13 mouse cellular contexts compared by ENCODE assay signal in the genomic region with DNA sequence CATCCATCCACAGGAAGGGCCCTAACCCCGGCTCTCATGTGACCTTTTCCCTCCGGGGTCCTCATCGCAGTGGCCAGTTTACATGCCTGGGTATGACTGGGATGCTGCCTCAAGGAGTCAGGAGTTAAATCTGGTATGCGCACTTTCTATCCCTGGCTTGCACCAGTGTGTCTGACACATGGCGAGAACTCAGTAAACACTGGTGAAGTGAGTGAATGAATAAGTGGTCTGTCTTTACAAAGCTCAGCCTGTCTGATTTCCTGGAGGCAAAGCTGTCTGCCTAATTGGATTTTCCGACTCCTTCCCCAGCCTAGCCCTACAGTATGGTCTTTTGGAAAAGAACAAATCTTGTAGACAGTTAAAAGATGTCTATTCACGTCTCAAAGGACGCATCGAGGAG. TPM values are rescaled to one million over a fixed set of nuclear protein-coding genes. Genes with fewer than 3 reads are reported as not detected.
DNase-seq lines count a peak whose midpoint lies in the region; ATAC-seq and TF ChIP-seq lines count a peak whose summit lies in the region.
"Had no signal": no experiment of that assay in that cellular context is flagged by ENCODE, and none has a peak within 500 bp of the region (broad histone marks: within the 10 kb centered on the region; RNA-seq: fewer than 3 reads in every experiment).

No protein-coding gene starts in this region.

- no peaks in the 10 kb centered on the region for H3K9me3 ChIP-seq in embryonic facial prominence, embryonic 10.5 days
- no peaks in the 10 kb centered on the region for H3K9me3 ChIP-seq in forebrain, postnatal 0 days (ENCODE audit: low read length)
- H3K9me3 ChIP-seq in midbrain, embryonic 15.5 days = no peaks in the 10 kb centered on the region
- H3K9me3 ChIP-seq: neural tube, embryonic 12.5 days had no signal

- H3K27me3 ChIP-seq in embryonic facial prominence, embryonic 10.5 days (replicated peaks; ENCODE audit: low read depth, poor library complexity, severe bottlenecking) = no peaks in the 10 kb centered on the region
- no peaks in the 10 kb centered on the region for H3K27me3 ChIP-seq in forebrain, postnatal 0 days (ENCODE audit: insufficient read depth, low read length)
- H3K27me3 ChIP-seq in midbrain, embryonic 15.5 days (replicated peaks) = no peaks in the 10 kb centered on the region
- H3K27me3 ChIP-seq: neural tube, embryonic 12.5 days had no signal

- no peak for TF ChIP-seq CTCF in layer of hippocampus, adult 2 months (conservative IDR thresholded peaks at IDR 0.05)
- no peak for TF ChIP-seq CTCF in forebrain, postnatal 0 days (IDR thresholded peaks at IDR 0.05; ENCODE audit: low read depth)

- ATAC-seq in forebrain, postnatal 0 days = peak; percentile 82
- no peak for ATAC-seq in midbrain, embryonic 15.5 days (replicated peaks)

- DNase-seq in layer of hippocampus, adult 2 months (ENCODE audit: low spot score in 2 of 2) = no peak
- no peak for DNase-seq in layer of hippocampus, adult 8-10 months (ENCODE audit: low spot score in 2 of 2)
- peak; percentile 35 for DNase-seq in embryonic facial prominence, embryonic 10.5 days (ENCODE audit: low spot score)
- DNase-seq in forebrain, postnatal 0 days = peak; percentile 63
- DNase-seq in adrenal gland, adult 2 months = no peak
- no peak for DNase-seq in thymus, postnatal 4 days
- no peak for DNase-seq in adrenal gland, postnatal 4 days (ENCODE audit: low spot score in 2 of 2)
- DNase-seq: cerebellum, adult 9-11 months; gastrocnemius, postnatal 36 days; thymus, postnatal 25 days had no signal

- H3K9ac ChIP-seq in forebrain, postnatal 0 days = no peak overlapping the region
- H3K9ac ChIP-seq in midbrain, embryonic 15.5 days = no peak overlapping the region
- H3K9ac ChIP-seq: neural tube, embryonic 12.5 days had no signal

- H3K27ac ChIP-seq in layer of hippocampus, adult 2 months = peak overlapping the region; percentile 3; the same call in 1 of the 2 replicates
- H3K27ac ChIP-seq in embryonic facial prominence, embryonic 10.5 days (replicated peaks) = no peak overlapping the region
- H3K27ac ChIP-seq in forebrain, postnatal 0 days (ENCODE audit: low read depth, low read length) = peak overlapping the region; percentile 70
- 0 out of 2 replicates have a peak overlapping the region, but pooled peaks have one; percentile 6 for H3K27ac ChIP-seq in midbrain, embryonic 15.5 days
- H3K27ac ChIP-seq: kidney, postnatal 0 days; neural tube, embryonic 12.5 days had no signal

- 0 out of 2 replicates have a peak overlapping the region, but pooled peaks have one; percentile 21 for H3K4me2 ChIP-seq in forebrain, postnatal 0 days (ENCODE audit: low read depth)
- H3K4me2 ChIP-seq in midbrain, embryonic 15.5 days = no peak overlapping the region

- peaks cover 10% of the 10 kb centered on the region; the same call in 1 of the 2 replicates for H3K36me3 ChIP-seq in embryonic facial prominence, embryonic 10.5 days (replicated peaks)
- H3K36me3 ChIP-seq in forebrain, postnatal 0 days (ENCODE audit: insufficient read depth) = no peaks in the 10 kb centered on the region
- H3K36me3 ChIP-seq in midbrain, embryonic 15.5 days (replicated peaks) = no peaks in the 10 kb centered on the region
- H3K36me3 ChIP-seq: neural tube, embryonic 12.5 days had no signal

- H3K4me1 ChIP-seq in embryonic facial prominence, embryonic 10.5 days = peaks cover 30% of the 10 kb centered on the region
- peaks cover 17% of the 10 kb centered on the region for H3K4me1 ChIP-seq in forebrain, postnatal 0 days (ENCODE audit: insufficient read depth)
- H3K4me1 ChIP-seq in midbrain, embryonic 15.5 days = peaks cover 48% of the 10 kb centered on the region

- WGBS in embryonic facial prominence, embryonic 10.5 days = 23% methylated on average over 9 of the region's 9 CpGs
- 20% methylated on average over 9 of the region's 9 CpGs for WGBS in forebrain, postnatal 0 days
- 28% methylated on average over 9 of the region's 9 CpGs for WGBS in midbrain, embryonic 15.5 days

- peak overlapping the region; percentile 41 for H3K4me3 ChIP-seq in layer of hippocampus, adult 2 months
- peak overlapping the region; percentile 44 for H3K4me3 ChIP-seq in embryonic facial prominence, embryonic 10.5 days
- H3K4me3 ChIP-seq in forebrain, postnatal 0 days (ENCODE audit: low read depth, low read length) = no peak overlapping the region
- no peak overlapping the region for H3K4me3 ChIP-seq in midbrain, embryonic 15.5 days
- H3K4me3 ChIP-seq: neural tube, embryonic 12.5 days had no signal

RNA-seq across cellular contexts. Expression of a gene that starts 45.8 kb away (rescaled TPM):
- total RNA-seq in layer of hippocampus, adult 2 months (2021) = 10 to 100 TPM; 89.9 to 92.4 TPM
- total RNA-seq in layer of hippocampus, adult 8-10 months (2022) = 10 to 100 TPM; 75.9 to 99.3 (median 89.4) TPM
- 32.7 and 33.4 TPM in 2 replicates for polyA plus RNA-seq in embryonic facial prominence, embryonic 10.5 days (2016; fragmentation: Nextera tagmentation; extraction: Ambion mirVana)
- total RNA-seq in forebrain, postnatal 0 days (2014; rRNA removed) = 86.2 and 87.4 TPM in 2 replicates
- polyA plus RNA-seq in forebrain, postnatal 0 days (2015; fragmentation: Nextera tagmentation; extraction: Ambion mirVana) = 47.6 and 63.6 TPM in 2 replicates
- polyA plus RNA-seq in midbrain, embryonic 15.5 days (2015; fragmentation: Nextera tagmentation; extraction: Ambion mirVana) = 71.4 and 79.5 TPM in 2 replicates
- 10 to 100 TPM in 1 of 2 experiments, 1 to 10 TPM in 1; 6.3 to 16.4 TPM for total RNA-seq in adrenal gland, adult 2 months (2021)
- 3.7 and 14.1 TPM in 2 replicates for polyA plus RNA-seq in adrenal gland, adult 2 months (2012; rRNA removed)
- 10 to 100 TPM; 15.4 to 24.6 TPM for total RNA-seq in adrenal gland, postnatal 4 days (2021)

Comparison
In these comparisons a context has a peak if more than half of its experiments do, and no peak if none do; other contexts are left out.
1. DNase-seq: peak in embryonic facial prominence, embryonic 10.5 days (single experiment) and forebrain, postnatal 0 days (single experiment); none in layer of hippocampus, adult 2 months (0 of 2), layer of hippocampus, adult 8-10 months (0 of 2), adrenal gland, adult 2 months (single experiment), thymus, postnatal 4 days (single experiment) and adrenal gland, postnatal 4 days (0 of 2).
2. H3K4me3 ChIP-seq: peak in layer of hippocampus, adult 2 months (single experiment) and embryonic facial prominence, embryonic 10.5 days (single experiment); none in forebrain, postnatal 0 days (single experiment) and midbrain, embryonic 15.5 days (single experiment).